Mouse (Mus musculus): ENCODE results near the gene Trhde.

The Trhde gene

DNA sequence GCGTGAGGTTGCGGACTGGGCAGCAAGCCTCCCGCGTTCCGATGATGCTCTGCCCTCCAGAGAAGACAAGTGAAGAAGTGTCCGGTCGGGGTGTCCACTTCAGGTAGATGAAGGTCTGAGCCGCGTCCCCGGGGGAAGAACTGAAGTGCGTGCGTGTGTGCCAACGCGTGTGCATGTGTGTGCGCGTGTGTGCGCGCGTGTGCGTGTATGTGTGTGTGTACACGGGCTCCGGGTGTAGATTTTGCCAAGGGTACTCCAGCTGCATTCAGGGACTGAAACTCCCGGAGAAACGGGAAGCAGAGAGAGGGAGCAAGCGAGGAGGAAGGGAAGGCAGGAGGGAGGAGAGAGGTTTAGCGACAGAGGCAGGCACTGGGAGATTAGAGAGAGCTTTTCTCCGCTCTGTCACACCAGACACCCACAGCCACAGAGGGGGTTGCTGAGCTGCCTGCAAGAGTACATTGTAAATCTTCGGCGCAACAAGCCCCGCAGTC, at the start of gene Trhde:
Gene Trhde, minus strand, starts transcription at position 147 of the 491 bp plus-strand sequence.
- no peak for DNase-seq (ENCODE audit: low read depth, low spot score)

DNA sequence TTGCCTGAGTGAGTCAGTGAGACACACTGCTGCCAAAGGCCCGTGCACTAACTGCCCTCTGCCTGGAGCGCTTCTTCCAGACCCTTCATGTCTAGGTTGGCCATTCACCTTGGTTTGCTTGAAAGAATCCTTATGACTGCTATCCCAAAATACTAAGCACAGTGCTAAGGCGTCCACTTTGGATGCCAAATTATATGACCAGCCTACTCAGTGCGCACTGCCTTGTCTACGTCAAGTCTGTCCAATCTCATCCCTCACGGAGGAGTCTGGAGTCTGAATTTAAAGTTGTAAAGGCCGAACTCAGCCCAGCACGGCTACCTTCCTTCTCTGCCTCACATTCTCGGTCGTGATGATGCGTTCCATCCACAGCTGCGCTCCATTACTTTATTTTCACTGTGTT, 39.9 kb upstream of the Trhde start:
- no peak for DNase-seq (ENCODE audit: low read depth, low spot score)

GRCm38 (mm10) chr10:114841440-114841839, 39.3 kb upstream of the Trhde start:
- no peak for DNase-seq (ENCODE audit: low read depth, low spot score)

GRCm38 (mm10) chr10:114831313-114831712, 29.2 kb upstream of the Trhde start:
- DNase-seq (ENCODE audit: low read depth, low spot score) = no peak

DNA sequence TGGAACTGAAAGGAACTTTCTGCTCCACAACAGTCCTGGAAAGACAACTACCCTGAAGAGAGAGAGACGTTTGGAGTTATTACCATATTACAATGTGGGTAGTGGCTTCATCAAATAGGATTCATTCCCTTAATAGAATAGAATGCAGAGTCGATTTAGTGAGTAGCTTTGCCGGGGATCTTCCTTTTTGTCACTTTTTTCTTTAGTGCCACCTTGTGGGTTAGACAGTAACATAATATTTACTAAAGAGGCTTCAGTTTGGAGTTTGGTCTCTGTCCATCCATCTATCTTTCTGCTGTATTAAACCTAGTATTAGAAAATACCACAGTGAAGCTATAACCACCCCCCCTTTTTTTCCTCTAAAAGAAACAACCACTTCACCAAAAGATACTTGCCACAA, 6.7 kb upstream of the Trhde start:
- no peak for DNase-seq (ENCODE audit: low read depth, low spot score)

- no peak for DNase-seq (ENCODE audit: low read depth, low spot score)
Measured at GRCm38 (mm10) chr10:114805884-114806283, 3.8 kb upstream of the Trhde start.

GRCm38 (mm10) chr10:114801457-114802160, 498 bp downstream of the Trhde start:
- no peak for DNase-seq (ENCODE audit: low read depth, low spot score)

GRCm38 (mm10) chr10:114800331-114801304, 1.5 kb downstream of the Trhde start:
- no peak for DNase-seq (ENCODE audit: low read depth, low spot score)

DNA sequence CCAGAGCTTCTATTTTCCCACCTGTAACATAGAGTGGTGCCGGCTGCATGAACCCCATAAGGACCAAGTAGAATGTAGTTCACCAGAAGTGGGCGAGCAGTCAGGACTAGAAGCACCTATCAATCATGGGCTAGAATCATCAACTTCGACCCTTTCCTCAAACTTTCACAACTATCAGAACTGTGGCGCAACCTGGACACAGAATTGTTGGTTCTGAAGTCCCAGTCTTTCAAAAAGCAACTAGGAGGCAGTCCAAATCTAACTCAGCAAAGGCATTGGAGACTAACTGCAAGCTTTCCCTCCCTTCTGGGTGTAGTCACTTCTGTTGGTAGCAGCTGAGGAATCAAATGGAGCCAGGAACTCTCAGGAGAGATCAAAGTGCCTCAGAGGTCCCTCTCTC, 2.6 kb downstream of the Trhde start:
- DNase-seq (ENCODE audit: low read depth, low spot score) = no peak

DNA sequence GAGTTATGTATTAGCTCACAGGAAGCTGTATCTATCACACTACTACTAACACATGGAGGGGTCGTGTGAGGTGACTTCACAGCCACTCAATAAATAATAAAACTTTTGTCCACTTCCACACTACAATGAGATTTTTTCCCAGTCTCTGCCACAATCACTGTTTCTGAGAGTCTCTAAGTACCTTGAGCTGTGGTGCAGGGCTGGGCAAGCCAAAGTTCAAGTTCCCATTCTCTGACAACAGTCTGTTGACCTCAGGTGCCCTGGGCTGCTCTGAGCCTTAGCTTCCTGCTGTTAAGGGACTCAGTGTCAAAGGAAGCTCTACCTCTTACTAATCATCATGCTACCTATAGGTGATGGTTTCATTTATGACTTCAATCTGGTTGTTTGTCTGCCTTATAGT, 3.3 kb downstream of the Trhde start:
- DNase-seq (ENCODE audit: low read depth, low spot score) = no peak

- DNase-seq (ENCODE audit: low read depth, low spot score) = no peak
Measured at GRCm38 (mm10) chr10:114798218-114798617, 3.9 kb downstream of the Trhde start.

DNA sequence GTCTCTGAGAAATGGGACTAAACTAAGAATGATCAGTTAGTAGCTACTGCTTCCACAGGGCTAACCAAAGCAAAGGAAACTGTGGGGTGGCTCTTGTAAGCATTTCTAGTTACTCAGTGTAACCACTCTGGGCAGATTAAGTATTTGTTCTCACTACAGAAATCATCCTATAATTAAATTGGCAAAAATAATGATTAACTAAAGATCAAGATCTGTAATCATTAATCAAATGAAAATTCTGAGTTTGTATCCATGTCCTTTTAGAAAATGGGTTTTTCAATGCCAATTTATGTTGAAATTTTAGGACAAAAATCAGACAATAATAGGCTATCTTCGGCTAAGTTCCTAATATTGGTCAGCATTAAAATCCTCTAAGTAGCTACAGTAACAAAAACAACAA, 4.4 kb downstream of the Trhde start:
- DNase-seq (ENCODE audit: low read depth, low spot score) = no peak

DNA sequence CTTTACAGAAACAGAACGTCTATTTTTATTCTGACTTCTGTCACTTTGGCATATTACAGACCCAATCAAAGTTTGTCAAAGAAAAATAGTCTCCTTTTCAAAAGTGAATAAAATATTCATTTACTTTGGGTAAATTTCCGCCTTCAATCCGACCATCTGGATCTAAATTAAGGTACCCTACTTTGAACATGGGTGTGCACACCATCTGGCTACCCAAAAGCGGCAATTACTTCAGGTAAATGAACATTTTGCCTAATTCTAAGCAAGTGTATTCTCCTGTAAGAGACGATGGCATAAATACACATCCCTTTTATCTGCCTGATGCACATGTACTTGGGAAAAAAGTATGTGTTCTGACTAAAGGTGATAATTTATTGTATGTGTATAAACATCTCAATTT, 5.2 kb downstream of the Trhde start:
- no peak for DNase-seq (ENCODE audit: low read depth, low spot score)

GRCm38 (mm10) chr10:114794214-114794613, 7.9 kb downstream of the Trhde start:
- no peak for DNase-seq (ENCODE audit: low read depth, low spot score)

DNA sequence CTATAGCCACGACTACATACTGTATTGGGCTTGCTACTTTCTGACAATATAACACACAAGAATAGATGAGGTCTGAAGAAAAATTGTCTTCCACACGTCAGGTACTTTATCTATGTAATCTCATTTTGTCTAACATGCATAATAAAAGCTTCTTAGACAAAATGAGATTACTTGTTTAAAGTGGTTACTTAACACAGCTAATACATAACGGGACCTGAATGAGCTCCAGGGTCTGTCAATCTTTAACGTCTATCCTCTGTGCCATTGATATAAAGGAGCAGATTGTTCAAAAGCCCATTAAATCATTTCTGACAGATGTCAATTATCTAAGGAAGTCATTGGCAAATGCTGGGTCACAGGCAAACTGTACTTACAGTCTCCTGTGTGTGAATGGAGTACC, 36.2 kb downstream of the Trhde start:
- DNase-seq (ENCODE audit: low read depth, low spot score) = no peak

GRCm38 (mm10) chr10:114762125-114762524, 40.0 kb downstream of the Trhde start:
- DNase-seq (ENCODE audit: low read depth, low spot score) = no peak

DNA sequence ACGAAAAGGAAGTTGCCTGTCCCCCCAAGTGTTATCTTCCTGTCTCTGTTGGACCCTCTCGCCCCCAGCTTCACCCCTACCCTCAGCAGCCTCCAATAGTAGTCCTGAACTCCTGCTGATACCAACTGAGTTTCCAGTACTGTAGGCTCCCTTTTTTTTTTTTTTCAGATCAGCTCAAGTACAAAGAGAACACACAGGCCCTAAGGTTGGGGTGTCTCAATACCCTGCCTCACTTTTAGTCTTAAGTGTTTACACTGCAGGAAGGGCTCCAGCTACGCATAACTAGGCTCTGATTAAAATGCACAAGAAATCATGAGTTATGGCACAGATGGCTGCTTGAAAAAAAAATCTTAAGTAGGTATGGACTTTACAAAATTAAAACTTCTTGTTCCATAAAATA, 42.9 kb downstream of the Trhde start:
- DNase-seq (ENCODE audit: low read depth, low spot score) = no peak

DNA sequence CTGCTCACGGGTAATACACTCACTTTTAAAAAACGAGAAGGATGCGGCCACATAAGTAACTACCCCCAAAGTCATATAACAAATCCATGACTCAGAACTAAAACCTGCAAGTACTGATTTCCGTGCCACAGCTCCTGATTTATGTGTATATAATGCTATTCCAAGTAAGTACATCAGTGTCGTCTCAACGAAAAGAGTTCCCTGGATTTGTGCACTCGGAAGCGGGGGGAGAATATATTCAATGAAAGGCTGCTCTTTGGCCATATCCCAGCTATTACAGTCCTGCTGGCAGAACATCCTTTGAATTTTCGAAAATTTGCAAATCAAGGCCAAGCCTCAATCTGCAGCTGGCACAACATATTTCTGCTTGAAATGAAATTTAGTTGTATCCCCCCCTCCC, 43.5 kb downstream of the Trhde start:
- DNase-seq (ENCODE audit: low read depth, low spot score) = no peak

GRCm38 (mm10) chr10:114742755-114743705, 59.1 kb downstream of the Trhde start:
- DNase-seq (ENCODE audit: low read depth, low spot score) = no peak

DNA sequence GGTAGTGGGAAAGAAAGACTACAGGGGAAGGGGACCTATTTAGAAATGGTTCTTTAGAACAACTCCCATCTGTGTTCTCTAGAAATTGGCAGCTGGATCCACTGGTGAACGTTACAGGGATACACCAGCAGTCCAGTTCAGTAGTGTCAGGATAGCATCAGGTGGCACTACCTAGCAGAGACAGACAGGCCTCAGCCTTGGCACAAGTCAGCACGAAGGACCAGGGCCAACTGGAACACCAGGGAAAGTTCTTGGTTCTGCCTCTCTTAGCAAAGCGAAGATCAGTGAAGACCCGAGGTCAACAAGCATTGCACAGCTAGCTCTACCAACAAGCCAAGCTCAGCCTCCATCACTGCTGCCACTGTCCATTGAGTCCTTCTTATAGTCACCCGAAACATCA, 62.2 kb downstream of the Trhde start:
- DNase-seq (ENCODE audit: low read depth, low spot score) = no peak

GRCm38 (mm10) chr10:114737581-114737980, 64.5 kb downstream of the Trhde start:
- DNase-seq (ENCODE audit: low read depth, low spot score) = no peak
